Mouse (Mus musculus) embryo, embryonic 10 days (tissue): ENCODE measurements around the gene 2310057M21Rik.

Experiments used
- DNase-seq: peaks from one replicate; pipeline ENCODE4 v3.0.0-alpha.2; 2015; ENCODE audit warnings: low spot score

The 2310057M21Rik gene

GRCm38 (mm10) chr7:131322192-131322591 is 40.4 kb downstream of the 2310057M21Rik start, which contains the start of gene Cuzd1:
Gene Cuzd1 (minus strand): TSS chr7:131322292.
- no peak for DNase-seq

GRCm38 (mm10) chr7:131318340-131318739 is 44.2 kb downstream of the 2310057M21Rik start:
- DNase-seq: no peak

GRCm38 (mm10) chr7:131317587-131317986 is 45.0 kb downstream of the 2310057M21Rik start:
- peak; percentile 21 for DNase-seq

GRCm38 (mm10) chr7:131314493-131314892 is 48.1 kb downstream of the 2310057M21Rik start:
- DNase-seq: no peak

GRCm38 (mm10) chr7:131306733-131307132 is 55.8 kb downstream of the 2310057M21Rik start:
- no peak for DNase-seq

- DNase-seq: no peak
Measured at GRCm38 (mm10) chr7:131303340-131303739, 59.2 kb downstream of the 2310057M21Rik start.

- peak; percentile 15 for DNase-seq
Measured at GRCm38 (mm10) chr7:131297151-131297550, 65.4 kb downstream of the 2310057M21Rik start.
